Mouse (Mus musculus) adrenal gland, adult 2 months (tissue): ENCODE measurements around the gene Reep3. TPM values are rescaled to one million over a fixed set of nuclear protein-coding genes. Genes with fewer than 3 reads are reported as not detected.

Experiments
- DNase-seq: peaks from one replicate; pipeline ENCODE4 v3.0.0; 2021
- polyA plus RNA-seq: library from polyadenylated mRNA; depleted of rRNA; stranded (reverse); fragments of >200 nt; gene quantifications from 2 replicates; pipeline ENCODE4 v1.2.3, GENCODE M21; 2012
- total RNA-seq, 2 experiments: library from RNA; stranded (reverse); gene quantifications; 2 replicates each; pipeline ENCODE4 v1.2.3; 2021

Gene Reep3
- total and polyA plus RNA-seq, 3 experiments = 8.9 to 44.6 (median 42.5) TPM

DNA sequence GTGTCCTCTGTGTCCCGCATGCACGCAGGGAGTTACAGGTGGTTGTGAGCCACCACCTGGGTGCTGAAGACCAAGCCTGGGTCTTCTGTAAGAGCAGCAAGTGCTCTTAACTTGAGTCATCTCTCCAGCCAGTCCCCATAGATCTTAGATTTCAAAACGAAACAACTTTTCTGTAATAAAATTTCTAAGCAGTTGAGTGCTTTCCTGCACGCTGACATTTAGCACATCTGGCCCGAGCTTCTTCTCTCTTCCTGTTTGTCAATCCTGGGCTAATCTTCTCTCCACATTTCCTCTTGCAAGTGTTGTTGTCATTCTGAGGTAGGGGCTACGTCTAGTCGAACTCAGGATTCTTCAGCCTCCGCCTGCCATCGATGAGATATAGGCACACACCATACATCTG, 44.3 kb downstream of the Reep3 start:
- no peak for DNase-seq

DNA sequence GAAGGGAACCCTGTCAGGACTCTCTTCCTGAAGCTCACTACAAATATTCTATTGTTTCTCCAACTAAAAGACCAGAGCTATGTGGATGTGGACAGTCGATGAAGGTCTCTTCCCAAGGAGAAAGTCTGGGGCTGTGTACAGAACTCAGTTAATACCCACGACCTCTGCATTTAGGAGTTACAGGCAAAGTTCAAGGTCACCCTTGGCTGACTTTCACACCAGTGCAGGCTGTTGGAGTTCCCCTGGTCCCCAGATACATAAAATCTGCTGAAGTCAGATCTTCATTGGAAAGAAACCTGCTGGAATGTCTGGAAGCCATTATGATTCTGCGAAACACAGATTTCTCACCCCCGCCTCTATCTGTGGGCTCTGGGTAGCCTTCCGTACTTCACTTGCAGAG, 45.3 kb downstream of the Reep3 start:
- no peak for DNase-seq

DNA sequence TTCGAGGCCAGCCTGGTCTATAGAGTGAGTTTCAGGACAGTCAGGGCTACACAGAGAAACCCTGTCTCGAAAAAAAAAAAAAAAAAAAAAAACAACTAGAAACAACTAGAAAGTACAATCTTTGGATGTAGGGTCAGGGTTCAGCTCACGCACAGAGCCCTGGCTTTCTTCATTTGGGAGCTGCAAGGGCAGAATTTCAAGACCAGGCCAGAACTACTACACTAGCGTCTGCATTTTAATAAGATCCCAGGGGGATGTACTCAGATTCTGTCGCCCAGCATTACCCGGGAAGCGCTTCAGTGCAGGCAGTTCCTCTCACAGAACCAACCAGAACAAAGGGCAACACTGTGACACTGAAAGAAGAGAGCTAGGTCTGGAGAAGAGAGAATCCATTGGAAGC, 46.0 kb downstream of the Reep3 start:
- no peak for DNase-seq

GRCm38 (mm10) chr10:67049621-67050020, 47.1 kb downstream of the Reep3 start:
- no peak for DNase-seq

DNA sequence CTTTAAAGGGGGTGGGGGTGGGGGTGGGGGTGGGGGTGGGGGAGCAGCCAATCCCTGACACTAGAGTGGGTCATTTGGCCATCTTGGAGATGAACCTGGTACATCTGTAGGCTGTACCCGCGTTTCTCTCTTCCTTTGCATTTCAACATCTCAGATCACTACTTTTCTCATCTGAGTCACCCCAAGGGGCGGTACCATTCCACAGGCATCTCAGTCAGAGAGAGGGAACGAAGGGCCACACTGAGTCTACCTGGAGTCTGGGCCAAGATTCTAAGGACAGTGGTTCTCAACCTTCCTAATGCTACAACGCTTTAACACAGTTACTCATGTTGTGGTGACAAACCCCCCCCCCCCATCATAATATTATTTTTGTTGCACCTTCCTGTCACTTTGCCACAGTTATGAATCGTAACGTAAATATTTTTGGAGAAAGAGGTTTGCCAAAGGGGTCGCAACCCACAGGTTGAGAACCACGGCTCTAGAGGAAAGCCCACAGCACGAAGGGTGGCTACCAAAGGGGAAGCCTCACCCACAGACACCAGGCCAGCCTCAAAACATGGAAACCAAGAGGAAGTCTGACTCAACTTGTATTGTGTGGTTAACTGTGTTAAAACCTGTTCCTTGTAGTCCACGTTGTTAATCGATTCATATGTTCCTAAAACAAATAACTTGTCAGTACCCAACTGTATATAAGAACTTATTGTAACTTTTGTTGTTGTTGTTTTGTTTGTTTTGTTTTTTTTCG, 47.7 kb downstream of the Reep3 start:
- no peak for DNase-seq

- DNase-seq = no peak
These were observed 48.8 kb downstream of the Reep3 start for GRCm38 (mm10) chr10:67047712-67048645.

DNA sequence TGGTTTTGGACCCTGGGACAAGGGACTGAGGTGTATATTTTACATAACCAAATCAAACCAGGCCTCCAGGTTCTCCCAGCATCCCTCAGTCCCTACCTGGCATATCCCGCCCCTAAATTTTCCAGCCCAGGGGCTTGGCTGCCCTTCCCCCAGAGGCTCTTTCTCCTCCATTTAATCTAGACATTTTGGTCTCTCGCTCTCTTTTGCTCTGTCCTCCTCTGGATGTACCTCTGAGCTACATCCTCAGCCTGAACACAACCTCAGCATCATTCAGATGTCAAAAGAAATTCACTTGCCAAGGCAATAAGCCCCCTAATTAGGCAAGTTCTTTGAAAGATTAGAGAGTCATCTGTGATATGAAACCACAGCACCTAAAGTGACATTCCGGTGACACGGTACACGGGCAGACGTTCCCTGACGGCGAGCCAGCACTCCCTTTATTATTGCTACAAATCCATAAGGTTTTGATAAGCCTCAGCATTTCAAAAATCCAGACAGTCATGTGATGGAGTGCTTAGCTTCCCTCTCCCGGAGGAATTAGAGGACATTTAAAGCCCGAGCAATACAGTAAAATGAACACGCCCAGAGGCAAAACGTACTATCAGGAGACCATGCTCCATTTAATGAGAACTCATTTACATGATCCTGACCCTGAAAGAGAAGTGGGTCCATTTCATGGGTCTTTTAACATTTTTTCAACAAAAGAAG, 51.4 kb downstream of the Reep3 start:
- DNase-seq = no peak

GRCm38 (mm10) chr10:67044346-67044745, 52.4 kb downstream of the Reep3 start:
- no peak for DNase-seq

DNA sequence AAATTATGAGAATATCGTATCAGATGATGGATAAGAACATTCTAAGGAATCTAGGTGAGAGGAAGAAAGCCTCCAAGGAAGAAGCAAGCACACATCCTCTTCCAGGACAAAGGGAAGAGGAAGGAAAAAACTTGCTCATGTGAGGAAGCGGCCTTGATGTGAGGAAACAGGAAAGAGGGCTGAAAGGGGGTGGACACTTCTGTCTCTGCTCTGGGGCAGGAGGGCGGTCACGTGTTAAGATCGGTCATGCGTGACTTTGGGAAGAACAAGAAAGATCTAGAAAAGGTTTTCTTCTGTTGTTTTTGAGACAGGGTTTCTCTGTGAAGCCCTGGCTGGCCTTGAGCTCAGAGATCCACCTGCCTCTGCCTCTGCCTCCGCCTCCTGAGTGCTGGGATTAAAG, 53.5 kb downstream of the Reep3 start:
- DNase-seq = no peak

GRCm38 (mm10) chr10:67040410-67040809, 56.3 kb downstream of the Reep3 start:
- DNase-seq = no peak

- DNase-seq = no peak
These were observed 57.7 kb downstream of the Reep3 start for GRCm38 (mm10) chr10:67039001-67039400.

GRCm38 (mm10) chr10:67036542-67036941, 60.2 kb downstream of the Reep3 start:
- DNase-seq = no peak

DNA sequence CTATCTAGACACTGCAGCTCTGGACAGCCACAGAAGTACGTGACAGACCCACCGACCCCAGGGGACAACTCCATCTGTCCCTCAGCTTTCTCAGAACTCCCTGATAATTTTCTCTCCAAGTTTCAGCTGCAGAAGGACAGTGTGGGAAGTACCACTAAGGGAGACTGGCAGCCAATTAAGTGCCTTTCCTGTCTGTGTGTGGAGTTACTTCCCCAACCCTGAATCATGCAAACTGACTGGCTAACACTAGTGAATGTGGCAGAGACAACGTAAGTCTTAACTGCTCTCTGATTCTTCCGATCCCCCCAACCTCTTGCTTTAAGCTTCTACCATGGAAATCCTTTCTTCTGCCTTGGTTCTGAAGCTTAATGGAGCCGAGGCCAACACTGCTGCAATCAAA, 60.6 kb downstream of the Reep3 start:
- no peak for DNase-seq

GRCm38 (mm10) chr10:67031186-67031585, 65.6 kb downstream of the Reep3 start:
- DNase-seq = no peak

GRCm38 (mm10) chr10:67029297-67029696, 67.4 kb downstream of the Reep3 start:
- DNase-seq = peak; percentile 45

GRCm38 (mm10) chr10:67026375-67026774, 70.4 kb downstream of the Reep3 start:
- no peak for DNase-seq

GRCm38 (mm10) chr10:67025573-67026236, 71.0 kb downstream of the Reep3 start:
- DNase-seq = peak; percentile 73

- no peak for DNase-seq
These were observed 72.4 kb downstream of the Reep3 start for GRCm38 (mm10) chr10:67024391-67024790.

- DNase-seq = no peak
These were observed 73.7 kb downstream of the Reep3 start for GRCm38 (mm10) chr10:67023092-67023491.

DNA sequence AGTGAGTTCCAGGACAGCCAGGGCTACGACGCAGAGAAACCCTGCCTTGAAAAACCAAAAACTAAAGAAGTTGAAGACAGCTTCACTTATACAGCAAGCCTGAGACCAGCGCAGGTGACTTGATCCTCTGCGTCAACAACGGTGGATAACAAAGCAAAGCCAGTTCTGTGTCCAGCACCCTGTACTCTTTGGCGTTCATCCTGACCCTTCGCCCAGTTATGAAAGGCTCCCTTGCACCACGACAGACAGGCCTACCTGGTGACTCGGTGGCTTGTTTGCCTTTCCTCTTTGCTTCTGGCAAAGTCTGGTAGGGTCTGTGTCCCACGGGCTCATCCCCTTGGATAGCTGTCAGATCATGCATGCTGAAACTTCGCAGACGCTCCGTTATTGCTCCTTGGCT, 75.3 kb downstream of the Reep3 start:
- peak; percentile 42 for DNase-seq

DNA sequence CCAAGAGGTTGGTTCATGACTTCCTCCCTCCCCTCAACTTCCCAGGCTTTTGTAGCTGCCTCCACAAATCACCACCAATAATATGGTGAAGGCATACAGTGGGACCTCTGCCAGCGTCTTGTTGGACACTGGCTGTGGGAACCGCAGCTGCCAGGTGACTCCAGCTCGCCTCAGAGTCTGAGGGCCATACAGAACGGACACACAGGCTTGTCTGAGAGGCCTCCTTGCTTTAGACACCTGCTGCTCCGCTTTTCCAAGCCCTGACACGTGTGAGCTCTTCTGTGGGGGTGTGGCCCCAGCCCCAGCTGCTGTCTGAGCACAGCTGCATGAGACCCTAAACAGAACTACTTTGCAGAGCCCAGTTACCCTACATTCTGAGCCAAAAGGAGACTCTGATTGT, 77.9 kb downstream of the Reep3 start:
- DNase-seq = no peak

DNA sequence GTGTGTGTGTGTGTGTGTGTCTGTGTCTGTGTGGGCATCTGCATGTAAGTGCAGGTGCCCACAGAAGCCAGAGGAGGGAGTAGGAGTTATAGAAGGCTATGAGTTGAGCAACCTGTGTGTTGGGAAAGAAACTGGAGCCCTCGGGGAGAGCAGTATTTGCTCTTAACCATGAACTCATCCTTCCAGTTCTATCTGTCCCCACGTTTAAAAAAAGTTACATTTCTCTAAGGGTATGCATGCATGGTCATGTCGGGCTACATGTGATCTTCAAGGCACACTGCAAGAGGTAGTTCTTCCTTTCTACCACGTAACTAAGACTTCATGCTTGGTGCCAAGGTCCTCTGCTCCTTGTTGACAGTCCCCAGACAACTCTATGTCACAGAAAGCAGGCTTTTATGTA, 78.9 kb downstream of the Reep3 start:
- no peak for DNase-seq
